Mouse (Mus musculus) thymus, adult 2 months (tissue): ENCODE measurements around the gene Csf2. TPM values are rescaled to one million over a fixed set of nuclear protein-coding genes. Genes with fewer than 3 reads are reported as not detected.

Experiments
- DNase-seq: peaks from one replicate; pipeline ENCODE4 v3.0.0; 2021
- H3K27ac ChIP-seq: fragments of 200-500 bp; 2 replicates; pipeline ENCODE4 v1.5.1; 2012; ENCODE audit warnings: low read length, control low read depth; ENCODE audit not compliant: control insufficient read depth, insufficient read depth
- H3K27me3 ChIP-seq: fragments of 200-500 bp; 2 replicates; pipeline ENCODE4 v1.6.1; 2012; ENCODE audit warnings: mild to moderate bottlenecking, low read length, moderate library complexity, mixed read lengths; ENCODE audit not compliant: control insufficient read depth, insufficient read depth
- H3K36me3 ChIP-seq: fragments of 200-500 bp; 2 replicates; pipeline ENCODE4 v1.6.1; 2012; ENCODE audit warnings: mild to moderate bottlenecking, low read length, moderate library complexity; ENCODE audit not compliant: control insufficient read depth, insufficient read depth
- H3K4me1 ChIP-seq: fragments of 200-500 bp; replicated peaks from 2 replicates; pipeline ENCODE4 v1.6.1; 2012; ENCODE audit warnings: low read length; ENCODE audit not compliant: control insufficient read depth, insufficient read depth
- H3K4me3 ChIP-seq: fragments of 200-500 bp; 2 replicates; pipeline ENCODE4 v1.5.1; 2012; ENCODE audit warnings: mild to moderate bottlenecking, low read length, control low read depth, moderate library complexity; ENCODE audit not compliant: control insufficient read depth, insufficient read depth
- CTCF ChIP-seq: fragments of 200-500 bp; IDR thresholded peaks from 2 replicates; pipeline ENCODE4 v1.5.1; 2012; ENCODE audit warnings: mild to moderate bottlenecking, control low read depth, low read length, moderate library complexity, borderline replicate concordance; ENCODE audit not compliant: control insufficient read depth, poor library complexity, insufficient read depth; ENCODE audit errors: extremely low read depth
- POLR2A ChIP-seq: fragments of 200-500 bp; IDR thresholded peaks from 2 replicates; pipeline ENCODE4 v1.6.1; 2012; ENCODE audit warnings: mild to moderate bottlenecking, low read length, control low read depth, moderate library complexity; ENCODE audit not compliant: control insufficient read depth, poor library complexity, insufficient read depth; ENCODE audit errors: extremely low read depth
- WGBS: fragments of 180-500 bp; shearing (Covaris S2); methylation state at CpG from one replicate; pipeline ENCODE4 v1.1.7; 2018; 5-methylcytosine and 5-hydroxymethylcytosine counted together
- polyA plus RNA-seq: library from polyadenylated mRNA; depleted of rRNA; stranded (reverse); fragments of >200 nt; gene quantifications from 2 replicates; pipeline ENCODE4 v1.2.3, GENCODE M21; 2012

Csf2 gene
- polyA plus RNA-seq, 1 experiment: 0.44 TPM

GRCm38 (mm10) chr11:54256624-54257376 lies 7.3 kb upstream of the Csf2 start:
- DNase-seq: peak; percentile 69
- Histone ChIP-seq H3K27ac (no peak overlapping the region), H3K4me1 (no peaks in the 10 kb centered on the region), H3K4me3 (no peak overlapping the region), H3K36me3 (no peaks in the 10 kb centered on the region), H3K27me3 (no peaks in the 10 kb centered on the region)
- WGBS: 82% methylated on average over 3 of the region's 3 CpGs
- TF ChIP-seq CTCF (no peak), POLR2A (no peak)

GRCm38 (mm10) chr11:54254114-54254513 lies 4.6 kb upstream of the Csf2 start:
- H3K27me3 ChIP-seq: no peaks in the 10 kb centered on the region
- WGBS: 27% methylated on average over 4 of the region's 4 CpGs
- no peak for TF ChIP-seq CTCF
- no peak for TF ChIP-seq POLR2A
- H3K36me3 ChIP-seq: no peaks in the 10 kb centered on the region
- no peak overlapping the region for H3K27ac ChIP-seq
- DNase-seq: peak; percentile 24
- peaks cover 3% of the 10 kb centered on the region for H3K4me1 ChIP-seq
- no peak overlapping the region for H3K4me3 ChIP-seq

DNA sequence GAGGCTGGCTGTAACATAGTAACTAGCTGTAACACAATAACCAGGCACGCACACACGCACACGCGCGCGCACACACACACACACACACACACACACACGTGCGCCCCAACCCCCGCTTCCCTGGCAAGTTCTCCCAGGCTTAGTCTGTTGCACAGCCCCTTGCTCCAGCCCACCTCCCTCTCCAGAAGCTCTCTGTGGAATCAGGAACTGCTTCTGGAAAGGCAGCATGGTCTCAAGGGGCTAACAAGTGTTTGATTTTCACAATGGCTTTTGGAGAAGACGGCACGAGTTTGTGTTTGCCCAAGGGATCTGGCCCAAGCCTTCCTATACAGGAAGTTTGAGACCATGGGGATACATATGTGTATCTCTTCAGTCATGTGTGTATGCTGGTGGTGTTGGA lies 1.1 kb upstream of the Csf2 start:
- H3K27me3 ChIP-seq: no peaks in the 10 kb centered on the region
- DNase-seq: no peak
- H3K4me3 ChIP-seq: no peak overlapping the region
- TF ChIP-seq CTCF (no peak), POLR2A (no peak)
- H3K4me1 ChIP-seq: peaks cover 5% of the 10 kb centered on the region
- WGBS: 94% methylated on average over 11 of the region's 11 CpGs
- H3K27ac ChIP-seq: no peak overlapping the region
- no peaks in the 10 kb centered on the region for H3K36me3 ChIP-seq

DNA sequence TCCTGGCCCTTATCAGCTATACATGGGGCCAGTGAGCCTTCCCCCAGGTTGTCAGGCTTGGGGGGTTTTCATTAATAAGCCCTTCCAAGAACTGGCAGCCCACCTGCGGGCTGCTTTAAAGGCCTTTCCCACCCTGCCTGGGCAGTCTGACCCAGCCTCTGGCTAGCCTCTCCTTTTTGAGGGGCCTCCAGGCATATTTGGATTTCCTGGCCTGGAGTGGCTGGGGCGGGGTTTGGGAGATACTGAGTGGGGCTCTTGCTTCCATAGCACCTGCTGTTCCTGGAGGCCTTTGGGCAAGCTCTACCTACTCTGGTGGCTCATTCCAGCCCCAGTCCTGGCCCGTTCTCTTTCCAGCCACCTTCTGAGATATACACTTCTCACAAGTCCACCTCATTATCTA lies 281 bp upstream of the Csf2 start:
- no peak for TF ChIP-seq CTCF
- TF ChIP-seq POLR2A: no peak
- Histone ChIP-seq H3K4me1 (peaks cover 5% of the 10 kb centered on the region), H3K27ac (no peak overlapping the region), H3K27me3 (no peaks in the 10 kb centered on the region), H3K36me3 (no peaks in the 10 kb centered on the region), H3K4me3 (no peak overlapping the region)
- DNase-seq: no peak
- 93% methylated on average over 3 of the region's 3 CpGs for WGBS

GRCm38 (mm10) chr11:54247251-54247950 lies 2.1 kb downstream of the Csf2 start:
- Histone ChIP-seq H3K36me3 (no peaks in the 10 kb centered on the region), H3K4me3 (no peak overlapping the region), H3K27me3 (no peaks in the 10 kb centered on the region), H3K4me1 (peaks cover 5% of the 10 kb centered on the region), H3K27ac (no peak overlapping the region)
- DNase-seq: no peak
- TF ChIP-seq POLR2A (no peak), CTCF (no peak)
- 92% methylated on average over 10 of the region's 10 CpGs for WGBS

GRCm38 (mm10) chr11:54244465-54244864 lies 5.0 kb downstream of the Csf2 start:
- no peak for DNase-seq
- H3K4me3 ChIP-seq: no peak overlapping the region
- peaks cover 5% of the 10 kb centered on the region for H3K4me1 ChIP-seq
- H3K27ac ChIP-seq: no peak overlapping the region
- TF ChIP-seq POLR2A (no peak), CTCF (no peak)
- no peaks in the 10 kb centered on the region for H3K27me3 ChIP-seq
- H3K36me3 ChIP-seq: no peaks in the 10 kb centered on the region
- WGBS: 95% methylated on average over 6 of the region's 6 CpGs
